Mouse (Mus musculus) embryonic fibroblast, embryonic 13.5 days (primary cell): ENCODE measurements around the gene Galnt7.

ENCODE experiments used
- CTCF ChIP-seq: IDR thresholded peaks from 2 replicates; pipeline ENCODE4 v1.5.1; 2011; ENCODE audit warnings: mild to moderate bottlenecking, control low read depth, low read length, moderate library complexity, borderline replicate concordance; ENCODE audit not compliant: insufficient read depth
- POLR2A ChIP-seq: IDR thresholded peaks from 2 replicates; pipeline ENCODE4 v1.6.1; 2011; ENCODE audit warnings: low read depth, mild to moderate bottlenecking, control low read depth, low read length, moderate library complexity

- TF ChIP-seq POLR2A = no peak
- no peak for TF ChIP-seq CTCF
Observed at GRCm38 (mm10) chr8:57589176-57589575, 63.7 kb downstream of the Galnt7 start.
